Mouse (Mus musculus) left cerebral cortex, adult 11 months (tissue): ENCODE measurements at regions not wholly inside any gene's neighbourhood (a gene's known extent, or its start where the extent isn't known, plus 50 kb on each side); places are given as distances from the start of the nearest gene placed in this dataset.
A peak's percentile ranks its signal among the peaks of the same experiment; 100 is the strongest.

Source experiments
- DNase-seq: peaks from one replicate; pipeline ENCODE4 v3.0.0; 2022; ENCODE audit warnings: low spot score

DNA sequence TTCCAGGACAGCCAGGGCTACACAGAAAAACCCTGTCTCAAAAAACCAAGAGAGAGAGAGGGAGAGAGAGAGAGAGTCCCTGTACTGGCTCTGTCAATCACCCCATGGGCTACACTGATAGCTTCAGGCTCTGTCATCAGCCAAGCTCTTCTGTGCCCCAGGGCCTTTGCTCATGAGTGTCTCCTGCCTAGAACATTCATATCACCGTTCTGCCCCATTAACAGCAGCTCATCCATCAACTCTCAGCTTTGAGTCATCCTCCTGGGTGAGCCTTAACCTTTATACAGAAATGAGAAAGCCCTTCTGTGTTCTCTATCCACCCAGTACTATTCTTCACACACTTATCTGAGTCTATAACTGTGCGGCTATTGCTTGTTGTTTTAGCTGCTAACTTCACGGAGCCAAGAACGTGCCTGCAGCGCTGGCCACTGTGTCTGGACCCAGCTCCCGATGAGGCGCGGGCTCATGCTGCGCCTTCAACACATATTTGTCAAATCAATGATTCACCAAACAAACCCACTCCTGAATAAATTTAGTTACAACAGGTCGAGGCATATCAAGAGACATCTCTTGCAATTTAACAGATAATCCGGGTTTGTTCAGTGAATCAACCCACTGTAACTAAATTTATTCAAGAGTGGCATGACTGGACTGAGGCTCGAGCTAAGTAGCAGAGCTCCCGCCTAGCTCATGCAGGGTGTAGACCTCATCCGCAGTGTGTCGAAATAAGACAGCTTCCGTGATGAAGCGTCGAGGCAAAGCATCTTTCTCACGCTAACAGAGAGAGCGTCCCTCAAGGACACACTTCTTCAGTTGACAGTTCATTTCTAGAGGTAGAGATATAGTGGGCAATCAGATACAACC lies 152.1 kb downstream of the Katnal1 start:
- no peak for DNase-seq

DNA sequence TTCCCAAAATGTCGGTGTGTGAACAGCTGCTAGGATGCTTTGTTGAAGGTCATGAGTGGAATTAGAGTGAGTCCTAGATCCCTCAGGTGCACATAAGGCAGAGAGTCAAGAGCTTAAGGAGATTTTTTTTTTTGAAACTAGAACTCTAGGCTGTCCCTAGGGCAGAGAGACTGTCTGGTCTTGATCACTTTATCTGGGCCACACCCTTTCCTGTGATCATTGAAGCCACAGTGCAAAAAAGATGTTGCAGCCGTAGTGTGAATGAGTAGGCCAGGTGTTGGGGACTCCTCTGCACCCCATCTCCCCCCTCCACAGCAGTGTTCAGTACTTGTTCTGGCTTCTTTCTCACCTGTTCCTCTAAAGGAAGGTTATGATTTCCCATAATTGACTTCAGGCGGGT lies 153.9 kb downstream of the Katnal1 start:
- no peak for DNase-seq

- no peak for DNase-seq
These were observed 154.7 kb downstream of the Katnal1 start for GRCm38 (mm10) chr5:148774446-148774845.

DNA sequence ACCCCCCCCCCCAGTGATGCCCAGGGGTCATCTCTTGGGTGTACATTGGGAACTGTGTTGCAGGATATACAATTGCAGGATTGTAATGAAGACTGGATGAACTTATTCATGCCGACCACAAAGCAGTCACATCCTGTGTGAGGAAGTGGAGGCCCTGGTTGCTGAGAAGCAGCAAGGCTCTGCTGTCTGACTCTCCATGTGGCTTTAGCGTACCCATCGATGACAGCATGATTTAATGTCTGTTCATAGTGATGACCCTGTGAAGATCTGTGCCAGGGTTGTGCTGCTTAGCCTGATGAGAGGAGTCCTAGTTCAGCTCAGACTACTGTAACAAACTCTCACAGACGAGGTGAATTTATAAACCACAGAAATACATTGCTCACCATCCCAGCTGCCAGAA lies 159.7 kb downstream of the Katnal1 start:
- DNase-seq: no peak

DNA sequence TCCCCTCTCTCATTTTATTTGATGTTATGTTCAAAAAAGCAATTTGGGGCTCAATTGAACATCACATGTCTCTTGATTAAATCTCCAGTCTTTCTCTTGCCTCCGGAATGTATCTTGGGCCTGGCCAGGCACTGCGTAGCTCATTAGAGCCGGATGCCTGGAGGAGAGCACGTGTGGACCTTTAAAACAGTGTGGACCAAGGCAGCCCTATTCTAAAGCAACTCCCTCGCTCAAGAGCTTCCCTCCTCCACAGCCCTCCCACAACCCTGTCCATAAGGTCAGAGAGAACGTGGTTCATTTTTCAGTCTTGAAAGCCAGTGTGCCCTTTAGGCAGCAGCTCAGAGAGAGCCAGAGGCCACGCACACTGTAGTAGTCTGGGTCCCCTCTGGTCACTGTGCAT lies 160.8 kb downstream of the Katnal1 start:
- DNase-seq: no peak

DNA sequence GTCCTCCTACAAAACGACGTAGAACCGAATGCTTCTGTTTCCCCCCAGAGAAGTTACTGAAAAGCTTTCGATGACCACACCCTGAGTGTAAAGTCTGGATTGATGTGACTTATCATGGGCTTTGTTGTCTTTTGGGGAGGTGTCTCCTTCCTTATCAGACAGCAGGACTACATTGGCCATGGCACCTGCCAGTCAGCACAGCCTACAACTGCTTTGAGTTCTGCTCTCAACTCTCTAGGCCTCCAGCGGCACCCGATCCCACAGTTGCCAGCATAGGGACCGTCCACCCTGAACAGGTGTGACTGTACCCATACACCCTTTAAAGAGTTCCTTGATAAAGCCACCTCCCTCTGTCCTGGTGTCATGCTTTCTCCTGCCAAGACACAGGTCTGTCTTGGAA lies 163.1 kb downstream of the Katnal1 start:
- DNase-seq: no peak

DNA sequence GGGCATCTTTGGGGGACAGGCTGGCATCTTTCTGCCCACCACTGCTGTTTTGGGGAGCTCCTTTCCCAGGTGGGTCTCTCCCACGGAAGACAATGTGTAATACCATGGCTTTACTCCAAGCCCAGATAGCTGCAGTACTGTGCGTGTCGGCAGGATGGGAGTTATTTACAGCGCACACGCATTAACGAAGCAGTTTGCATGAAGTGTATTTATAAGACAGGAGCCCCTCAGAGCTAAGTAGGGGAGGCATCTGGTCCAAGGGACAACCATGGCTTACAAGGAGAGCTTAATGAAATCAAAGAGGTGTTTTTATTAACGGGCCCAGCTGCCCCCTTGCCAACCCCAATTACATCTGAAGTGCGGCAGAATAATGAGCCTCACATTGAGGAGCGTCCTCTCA lies 169.0 kb downstream of the Katnal1 start:
- no peak for DNase-seq

DNA sequence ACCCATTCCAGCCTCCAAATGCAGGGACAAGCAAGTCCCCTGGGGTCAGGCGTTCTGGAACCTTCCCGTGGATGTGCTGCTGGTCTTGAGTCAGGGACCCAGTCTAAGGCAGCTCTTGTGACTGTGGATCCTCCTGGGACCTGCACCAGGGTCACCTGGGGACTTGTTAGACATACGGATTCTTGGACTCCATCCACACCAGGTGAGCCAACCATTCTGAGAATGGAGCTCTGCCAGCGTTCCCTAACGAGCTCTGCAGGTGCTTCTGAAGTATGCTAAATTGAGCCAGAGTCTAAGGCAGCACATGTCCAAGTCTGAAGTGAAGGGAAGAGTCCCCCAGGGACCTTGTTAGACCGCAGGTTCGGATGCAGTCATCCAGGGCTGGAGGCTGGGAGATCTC lies 170.3 kb downstream of the Katnal1 start:
- DNase-seq: no peak

DNA sequence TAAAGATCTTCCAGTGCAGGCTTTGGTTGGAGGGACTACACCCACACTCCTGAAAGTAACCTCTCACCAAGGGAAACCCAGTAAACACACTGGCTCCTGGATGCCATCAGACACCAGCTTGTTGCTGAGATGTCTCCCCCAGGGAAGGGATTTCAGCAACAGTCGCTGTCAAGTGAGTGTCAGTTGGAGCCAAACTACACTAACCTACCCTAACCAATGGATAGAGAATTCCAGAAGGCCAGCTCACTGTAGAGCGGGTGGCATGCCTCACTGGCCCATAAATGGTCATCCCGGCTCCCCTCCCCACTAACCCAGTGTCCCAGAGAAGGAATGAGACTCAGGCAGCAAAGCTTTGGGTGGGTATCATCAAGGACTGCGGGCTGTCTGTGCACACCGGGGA lies 171.4 kb downstream of the Katnal1 start:
- no peak for DNase-seq

- no peak for DNase-seq
These were observed 171.9 kb downstream of the Katnal1 start for GRCm38 (mm10) chr5:148757236-148757635.

DNA sequence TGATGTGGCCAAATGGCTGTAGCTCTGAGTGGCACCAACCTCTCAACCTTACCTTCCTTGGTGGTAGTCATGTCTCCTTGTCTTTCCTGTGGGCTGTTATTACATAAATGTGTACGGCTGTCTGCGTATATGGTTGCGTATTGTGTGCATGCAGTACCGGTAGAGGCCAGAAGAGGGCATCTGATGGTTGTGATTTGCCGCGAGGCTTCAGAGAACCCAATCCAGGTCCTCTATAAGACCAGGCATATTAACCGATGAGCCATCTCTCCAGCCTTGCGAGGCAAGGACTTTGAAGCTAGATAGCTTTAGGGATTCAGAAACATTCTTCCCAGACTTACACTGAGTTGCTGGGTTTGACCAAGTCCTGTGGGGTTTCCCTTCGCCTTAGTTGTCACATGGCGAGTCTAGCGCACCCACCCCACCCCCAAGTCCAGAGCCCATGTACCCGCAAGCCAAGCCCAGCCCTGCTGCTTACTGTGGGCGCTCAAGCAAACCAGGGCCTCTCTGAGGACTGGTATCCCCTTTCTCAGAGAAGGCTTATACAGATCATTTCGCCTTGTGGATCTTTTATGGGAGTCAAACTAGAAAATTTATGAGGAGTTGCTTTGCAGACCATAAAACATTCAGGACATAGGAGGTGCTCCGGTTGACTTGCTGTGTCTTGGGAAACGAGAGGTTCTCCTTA lies 172.7 kb downstream of the Katnal1 start:
- no peak for DNase-seq

- no peak for DNase-seq
These were observed 173.3 kb downstream of the Katnal1 start for GRCm38 (mm10) chr5:148755807-148756206.

DNA sequence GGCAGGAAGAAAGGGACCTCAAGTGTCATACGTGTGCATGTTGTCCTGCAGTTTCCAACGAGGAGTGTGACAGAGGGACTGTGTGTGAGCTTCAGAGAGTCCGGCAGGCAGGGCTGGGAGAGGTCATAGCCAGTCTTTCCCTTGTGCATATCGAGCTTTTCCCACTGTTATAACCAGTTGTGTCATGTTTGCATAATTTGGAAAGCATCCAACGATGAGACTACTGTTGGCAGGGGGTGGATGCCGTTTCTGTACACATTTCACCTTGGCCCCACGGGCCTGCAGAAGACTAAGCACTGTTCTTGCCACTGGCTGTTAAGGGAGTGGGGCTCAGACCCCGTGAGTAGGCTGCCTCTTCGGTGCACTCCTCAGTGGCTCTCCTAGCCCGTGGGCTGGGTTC lies 174.2 kb downstream of the Katnal1 start:
- DNase-seq: no peak

DNA sequence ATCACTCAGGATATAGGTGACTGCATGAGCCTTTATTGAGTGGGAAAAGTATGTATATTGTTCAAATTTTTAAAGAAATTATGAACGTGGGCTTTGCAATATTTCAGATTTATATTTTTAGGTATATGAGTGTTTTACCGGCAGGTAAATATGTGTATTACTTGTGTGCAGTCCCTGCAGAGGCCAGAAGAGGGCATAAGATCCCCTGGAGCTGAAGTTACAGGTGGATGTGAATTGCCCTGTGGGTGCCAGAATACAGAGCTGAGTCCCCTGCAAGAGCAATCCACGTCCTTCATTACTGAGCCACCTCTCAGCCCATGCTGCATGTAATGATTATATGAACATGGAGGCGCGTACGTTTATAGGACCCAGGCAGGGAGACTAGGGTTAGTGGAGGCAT lies 174.8 kb downstream of the Katnal1 start:
- DNase-seq: no peak

GRCm38 (mm10) chr5:148753457-148753856 lies 175.7 kb downstream of the Katnal1 start:
- DNase-seq: no peak

- no peak for DNase-seq
These were observed 177.1 kb downstream of the Katnal1 start for GRCm38 (mm10) chr5:148751980-148752379.

GRCm38 (mm10) chr5:148750002-148750734 lies 179.0 kb downstream of the Katnal1 start:
- peak; percentile 51 for DNase-seq

DNA sequence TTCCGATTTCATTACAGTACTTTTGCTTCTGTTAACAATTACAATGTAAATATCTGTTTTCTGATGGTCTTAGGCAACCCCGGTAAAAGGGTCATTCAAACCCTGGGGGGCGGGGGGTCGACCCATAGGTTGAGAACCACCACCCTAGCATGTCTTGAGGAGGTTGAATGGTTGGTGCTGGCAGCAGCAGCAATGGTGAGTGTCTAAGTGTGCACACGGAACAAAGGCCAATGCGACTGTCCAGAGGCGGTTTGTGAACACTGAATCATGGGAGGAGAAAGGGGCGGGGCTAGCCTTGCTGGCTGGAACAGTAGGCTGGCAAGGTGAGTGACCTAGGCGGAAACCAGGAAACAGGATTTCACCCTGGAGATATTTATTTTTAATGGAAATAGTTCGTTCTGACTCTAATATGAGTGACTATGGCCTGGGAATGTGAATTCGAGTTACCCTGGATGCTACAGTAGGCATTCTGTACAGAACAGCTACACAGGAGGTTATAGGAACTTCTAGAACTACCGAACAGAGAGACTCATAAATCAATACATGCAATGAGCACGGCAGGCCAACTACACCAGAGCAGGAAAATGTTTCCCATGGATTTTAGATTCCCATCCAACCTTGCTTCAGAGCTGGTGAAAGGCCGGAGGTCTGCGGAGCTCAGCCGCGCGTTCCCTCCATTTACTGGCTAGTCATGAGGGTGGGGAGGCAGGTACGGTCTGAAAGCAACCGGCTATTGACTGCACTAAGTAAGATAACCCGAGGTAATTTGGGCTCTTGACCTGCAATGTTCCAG lies 181.0 kb downstream of the Katnal1 start:
- no peak for DNase-seq

- DNase-seq: no peak
These were observed 181.6 kb downstream of the Katnal1 start for GRCm38 (mm10) chr5:148747549-148747948.

- DNase-seq: peak; percentile 23
These were observed 182.4 kb downstream of the Katnal1 start for GRCm38 (mm10) chr5:148746726-148747125.

GRCm38 (mm10) chr5:148744676-148745391 lies 184.3 kb downstream of the Katnal1 start:
- no peak for DNase-seq
